In the genomic region with DNA sequence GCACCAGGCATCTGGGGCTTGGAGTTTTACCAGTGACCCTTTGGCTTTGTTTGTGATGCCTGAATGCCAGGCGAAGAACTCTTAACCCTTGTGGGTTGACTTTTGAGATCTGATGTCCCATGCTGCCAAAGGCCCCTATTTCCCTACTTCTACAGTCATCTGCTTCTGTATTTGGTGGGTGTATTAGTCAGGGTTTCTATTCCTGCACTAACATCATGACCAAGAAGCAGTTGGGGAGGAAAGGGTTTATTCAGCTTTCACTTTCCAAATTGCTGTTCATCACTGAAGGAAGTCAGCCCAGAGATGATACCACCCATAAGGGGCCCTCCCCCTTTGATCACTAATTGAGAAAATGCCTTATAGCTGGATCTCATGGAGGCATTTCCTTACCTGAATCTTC, we compare ENCODE assay signal across 20 mouse cellular contexts.
A peak's percentile ranks its signal among the peaks of the same experiment; 100 is the strongest.
DNase-seq lines count a peak whose midpoint lies in the region; ATAC-seq lines count a peak whose summit lies in the region.
"Had no signal": no experiment of that assay in that cellular context is flagged by ENCODE, and none has a peak within 500 bp of the region (broad histone marks: within the 10 kb centered on the region; RNA-seq: fewer than 3 reads in every experiment).

No protein-coding gene starts in this region.

- peak; percentile 36 for DNase-seq in CD4-positive helper T cell, adult 2 months (ENCODE audit: low read depth, low spot score)
- DNase-seq in induced T-regulatory cell, adult 2 months (ENCODE audit: low read depth): peak; percentile 52
- DNase-seq in MN1 (ENCODE audit: low spot score): no peak
- no peak for DNase-seq in natural killer cell, adult 2 months (ENCODE audit: low spot score in 2 of 2)
- no peak for DNase-seq in urinary bladder, adult 2 months (ENCODE audit: low spot score)
- DNase-seq: adrenal gland, adult 8-10 months; adrenal gland, postnatal 25 days; cerebellum, adult 11-12 months; cerebellum, adult 8-10 months; cerebellum, postnatal 10 days; cerebellum, postnatal 36 days; embryo, embryonic 11 days; gastrocnemius, postnatal 10 days; gastrocnemius, postnatal 36 days; heart, postnatal 36 days had no signal

- peak; percentile 85 for ATAC-seq in CD4-positive, CD25-positive, alpha-beta regulatory T cell, adult 4 months
- ATAC-seq: forebrain, embryonic 13.5 days; forebrain, embryonic 16.5 days; hindbrain, embryonic 16.5 days; intestine, postnatal 0 days had no signal

Comparison
In these comparisons a context has a peak if more than half of its experiments do, and no peak if none do; other contexts are left out.
1. DNase-seq: peak in CD4-positive helper T cell, adult 2 months (single experiment) and induced T-regulatory cell, adult 2 months (single experiment); none in MN1 (single experiment), natural killer cell, adult 2 months (0 of 2) and urinary bladder, adult 2 months (single experiment).